Mouse (Mus musculus): Measurements from ENCODE around the gene Aass.

DNA sequence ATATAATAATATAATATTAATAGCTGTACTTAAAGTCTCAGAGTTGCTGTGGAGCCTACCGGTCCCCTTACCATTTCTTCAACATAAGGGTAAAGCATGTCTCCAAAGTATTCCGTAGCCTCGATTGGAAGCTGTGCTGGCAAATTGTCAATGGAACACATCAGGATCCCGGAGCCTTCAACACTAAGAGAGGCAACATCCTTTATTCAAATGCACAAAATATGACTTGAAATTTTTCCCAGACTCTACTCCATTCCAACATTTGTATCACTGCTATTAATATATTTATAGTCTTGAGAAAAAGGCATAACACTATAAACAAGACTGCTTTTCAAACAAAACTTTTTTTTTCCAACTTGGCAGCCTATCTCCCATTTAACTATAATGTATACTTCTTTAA lies 25.7 kb downstream of the Aass start:
- TF ChIP-seq POLR2A (IDR thresholded peaks at IDR 0.05; ENCODE audit: borderline replicate concordance, control insufficient read depth, low read depth, low read length) (no peak), CTCF (IDR thresholded peaks at IDR 0.05; ENCODE audit: control insufficient read depth, insufficient read depth, low read length) (no peak)

Data from bone marrow, adult 2 months (tissue).